Mouse (Mus musculus) forebrain, embryonic 13.5 days (tissue): ENCODE data around the gene Siglec1. TPM values are rescaled to one million over a fixed set of nuclear protein-coding genes. Genes with fewer than 3 reads are reported as not detected.

ENCODE experiments used
- ATAC-seq: fragments of 200-750 bp; cut with Nextera tagmentation; 2 replicates; pipeline ENCODE4 v1.8.0; 2017
- H3K27ac ChIP-seq: fragments of 300-500 bp; sonication (generic); 2 replicates; pipeline ENCODE4 v1.5.1; 2015; ENCODE audit warnings: inconsistent platforms, mild to moderate bottlenecking, moderate library complexity
- H3K27me3 ChIP-seq: fragments of 300-500 bp; sonication (generic); 2 replicates; pipeline ENCODE4 v1.6.1; 2015; ENCODE audit warnings: mild to moderate bottlenecking, inconsistent platforms
- H3K36me3 ChIP-seq: fragments of 300-500 bp; sonication (generic); 2 replicates; pipeline ENCODE4 v1.6.1; 2015; ENCODE audit warnings: mild to moderate bottlenecking, inconsistent platforms; ENCODE audit not compliant: poor library complexity, severe bottlenecking
- H3K4me1 ChIP-seq: fragments of 300-500 bp; sonication (generic); 2 replicates; pipeline ENCODE4 v1.6.1; 2015; ENCODE audit warnings: inconsistent platforms
- H3K4me2 ChIP-seq: fragments of 300-500 bp; sonication (generic); 2 replicates; pipeline ENCODE4 v1.6.1; 2015; ENCODE audit warnings: inconsistent platforms, mild to moderate bottlenecking, moderate library complexity
- H3K4me3 ChIP-seq: fragments of 300-500 bp; sonication (generic); 2 replicates; pipeline ENCODE4 v1.5.1; 2015; ENCODE audit warnings: mild to moderate bottlenecking, inconsistent platforms
- H3K9ac ChIP-seq: fragments of 300-500 bp; sonication (generic); 2 replicates; pipeline ENCODE4 v1.6.1; 2015; ENCODE audit warnings: mild to moderate bottlenecking, inconsistent platforms
- H3K9me3 ChIP-seq: fragments of 300-500 bp; sonication (generic); replicated peaks from 2 replicates; pipeline ENCODE4 v1.6.1; 2016; ENCODE audit warnings: inconsistent platforms
- WGBS: fragments of 180-500 bp; shearing (Covaris S2); methylation state at CpG from one replicate; pipeline ENCODE4 v1.1.7; 2015; 5-methylcytosine and 5-hydroxymethylcytosine counted together
- polyA plus RNA-seq: library from polyadenylated mRNA; unstranded; fragments of >200 nt; fragmentation: Nextera tagmentation; extraction: Ambion mirVana; gene quantifications from 2 replicates; pipeline ENCODE4 v1.2.1, GENCODE M21; 2015

The Siglec1 gene
- polyA plus RNA-seq = 0.08 TPM in 2 replicates

DNA sequence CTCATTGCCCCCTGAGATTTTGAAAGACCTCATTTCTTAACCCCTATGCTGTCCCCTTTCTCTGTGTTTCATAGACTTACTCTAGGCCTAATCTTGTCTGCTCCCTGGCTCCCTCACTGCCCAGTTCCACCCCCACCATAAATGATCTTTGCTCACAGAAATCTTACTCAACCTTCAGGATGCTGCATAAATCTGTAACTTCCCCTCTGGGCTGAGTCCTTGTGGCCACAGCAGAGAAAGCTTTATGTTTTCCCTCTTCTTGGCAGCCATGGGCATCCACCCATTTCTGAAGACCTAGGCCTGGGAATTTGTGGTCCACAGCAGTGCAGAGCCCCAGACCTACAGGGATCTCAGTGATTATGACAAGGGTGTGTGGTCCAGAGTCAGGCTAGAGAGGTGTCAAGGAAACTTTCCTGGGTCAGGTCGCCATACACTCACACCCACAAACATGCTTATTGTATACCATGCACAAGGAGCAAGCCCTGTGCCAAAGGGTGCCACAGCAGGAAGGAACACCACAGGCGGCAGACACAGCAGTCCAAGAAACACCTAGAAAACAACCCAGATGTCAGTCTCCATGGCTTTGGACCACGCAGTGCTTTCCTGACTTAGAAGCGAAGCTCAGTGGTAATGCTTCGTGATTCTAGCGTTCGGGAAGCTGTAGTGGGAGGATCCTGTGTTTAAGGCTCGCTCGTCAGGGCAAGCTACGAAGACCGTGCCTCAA is at the start of gene Siglec1:
Siglec1 (minus strand) TSS at position 99 of the 724 bp plus-strand sequence.
- Histone ChIP-seq H3K4me1 (no peaks in the 10 kb centered on the region), H3K27me3 (no peaks in the 10 kb centered on the region), H3K4me3 (no peak within 1 kb of the TSS), H3K36me3 (no peaks in the 10 kb centered on the region), H3K27ac (no peak within 1 kb of the TSS), H3K9me3 (no peaks in the 10 kb centered on the region), H3K4me2 (no peak within 1 kb of the TSS), H3K9ac (no peak within 1 kb of the TSS)
- no peak for ATAC-seq
- WGBS = 88% methylated on average over 11 of the region's 11 CpGs

DNA sequence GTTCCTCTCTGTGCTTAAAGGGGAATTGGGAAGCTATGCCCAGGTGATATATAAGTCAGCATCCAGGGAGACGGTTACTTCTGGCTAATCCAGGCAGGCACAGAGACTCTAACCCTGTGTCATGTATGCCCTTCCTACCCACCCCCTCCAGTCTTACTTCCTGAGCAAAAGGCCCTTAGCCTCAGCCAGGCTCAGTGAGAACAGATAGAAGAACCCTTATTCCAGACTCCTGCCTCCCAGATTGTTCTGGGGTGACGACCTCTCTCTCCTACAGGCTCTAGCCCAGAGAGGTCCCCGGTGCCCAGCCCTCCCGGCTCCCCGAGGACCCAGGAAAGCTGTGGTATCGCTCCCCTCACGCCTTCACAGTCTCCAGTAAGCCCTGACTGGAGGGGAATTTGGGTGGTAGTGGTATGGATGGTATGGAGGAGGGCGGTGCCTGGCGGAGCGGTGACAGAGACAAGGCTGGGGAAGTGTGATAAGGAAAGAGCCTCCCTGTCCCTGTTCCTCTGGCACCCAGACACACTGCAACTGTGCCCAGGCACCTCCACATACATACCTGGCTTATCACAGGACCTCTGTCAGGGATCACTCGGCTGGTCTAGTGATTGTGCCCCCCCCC is 49.1 kb upstream of the Siglec1 start:
- 88% methylated on average over 11 of the region's 11 CpGs for WGBS
- no peaks in the 10 kb centered on the region for H3K36me3 ChIP-seq
- H3K4me1 ChIP-seq = no peaks in the 10 kb centered on the region
- ATAC-seq = no peak
- no peaks in the 10 kb centered on the region for H3K9me3 ChIP-seq
- no peak overlapping the region for H3K4me2 ChIP-seq
- H3K27ac ChIP-seq = no peak overlapping the region
- no peaks in the 10 kb centered on the region for H3K27me3 ChIP-seq
- no peak overlapping the region for H3K9ac ChIP-seq
- no peak overlapping the region for H3K4me3 ChIP-seq

DNA sequence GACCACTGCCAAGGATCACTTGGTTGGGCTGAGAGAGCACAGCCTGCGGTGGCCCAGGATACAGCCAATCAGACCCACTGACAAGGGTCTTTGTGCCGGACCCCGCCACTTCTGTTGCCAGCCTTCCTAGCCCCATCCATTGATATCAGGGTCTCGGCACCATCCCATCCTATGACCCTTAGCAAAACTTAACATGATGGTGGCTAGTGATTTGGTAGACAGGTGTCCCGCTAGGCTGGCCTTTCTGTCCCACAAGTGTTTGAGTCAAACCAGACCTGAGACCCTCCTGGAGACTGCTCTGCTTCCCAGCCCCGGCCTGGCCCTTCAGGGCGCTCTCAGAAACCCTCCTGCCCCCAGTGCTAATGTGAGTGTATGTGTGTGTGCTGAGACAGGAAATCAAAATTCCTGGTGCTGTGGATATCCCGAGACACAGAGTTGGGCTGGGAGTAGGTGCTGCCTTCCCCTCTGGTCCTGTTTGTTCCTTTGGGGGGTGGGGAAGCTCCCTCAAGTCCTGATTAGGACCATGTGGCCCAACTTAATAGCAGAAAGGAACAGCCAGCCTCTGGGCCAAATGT is 48.3 kb upstream of the Siglec1 start:
- Histone ChIP-seq H3K27me3 (no peaks in the 10 kb centered on the region), H3K9me3 (no peaks in the 10 kb centered on the region), H3K9ac (no peak overlapping the region), H3K36me3 (no peaks in the 10 kb centered on the region), H3K27ac (no peak overlapping the region), H3K4me3 (no peak overlapping the region), H3K4me2 (no peak overlapping the region), H3K4me1 (no peaks in the 10 kb centered on the region)
- ATAC-seq = no peak
- WGBS = 83% methylated on average over 8 of the region's 8 CpGs

DNA sequence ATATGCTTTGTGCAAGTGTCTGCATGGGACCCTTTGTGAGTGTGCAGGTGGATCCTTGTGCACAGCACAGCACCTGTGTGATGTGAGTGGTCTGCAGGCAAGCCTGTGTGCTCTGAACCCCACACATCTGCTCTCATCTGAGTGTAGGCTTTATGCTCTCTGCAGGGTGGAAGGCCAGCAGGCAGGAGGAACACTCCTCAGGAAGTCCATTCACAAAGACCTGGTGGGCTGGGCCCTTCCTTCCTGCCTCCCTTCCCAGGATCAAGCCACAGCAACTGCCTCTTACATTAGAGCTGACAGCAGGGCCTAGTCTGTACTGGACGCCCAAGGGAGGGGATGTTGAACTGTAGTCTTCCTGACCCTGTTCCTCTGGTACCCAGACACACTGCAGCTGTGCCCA is 47.8 kb upstream of the Siglec1 start:
- no peak overlapping the region for H3K27ac ChIP-seq
- H3K9ac ChIP-seq = no peak overlapping the region
- no peaks in the 10 kb centered on the region for H3K9me3 ChIP-seq
- H3K36me3 ChIP-seq = no peaks in the 10 kb centered on the region
- WGBS = 70% methylated on average over 1 of the region's 1 CpGs
- ATAC-seq = no peak
- H3K4me2 ChIP-seq = no peak overlapping the region
- no peak overlapping the region for H3K4me3 ChIP-seq
- H3K4me1 ChIP-seq = no peaks in the 10 kb centered on the region
- H3K27me3 ChIP-seq = no peaks in the 10 kb centered on the region

DNA sequence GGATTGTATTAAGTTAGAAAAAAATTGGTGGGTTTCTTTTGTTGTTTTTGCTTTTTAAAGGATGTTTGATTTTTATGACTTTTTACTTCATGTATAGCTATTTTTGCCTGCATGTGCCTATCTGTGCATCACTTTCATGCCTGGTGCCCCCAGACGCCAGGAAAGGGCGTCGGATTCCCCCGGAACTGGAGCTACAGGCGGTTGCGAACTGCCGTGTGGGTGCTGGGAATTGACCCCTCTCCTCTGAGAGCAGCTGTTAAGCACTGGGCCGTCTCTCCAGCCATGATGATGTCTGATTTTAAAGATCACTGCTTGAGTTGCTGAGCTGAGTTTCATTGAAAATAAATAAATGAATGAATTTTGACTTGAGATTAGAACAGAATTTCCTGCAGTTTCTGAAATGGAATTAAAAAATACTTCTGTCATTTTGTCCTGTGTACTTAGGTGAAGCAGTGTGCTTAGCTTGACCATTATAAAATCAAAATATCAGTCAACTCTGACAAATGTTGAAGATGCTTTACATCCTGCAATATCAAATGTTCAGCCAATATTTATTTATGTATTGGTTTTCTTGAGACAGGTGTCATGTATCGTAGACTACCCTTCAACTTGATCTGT is 46.5 kb upstream of the Siglec1 start, which contains the start of gene Gm11037:
Gm11037 (plus strand) TSS at position 568 of the 618 bp plus-strand sequence.
- no peaks in the 10 kb centered on the region for H3K27me3 ChIP-seq
- no peaks in the 10 kb centered on the region for H3K4me1 ChIP-seq
- H3K4me3 ChIP-seq = no peak within 1 kb of the TSS
- no peaks in the 10 kb centered on the region for H3K36me3 ChIP-seq
- WGBS = 86% methylated on average over 9 of the region's 9 CpGs
- no peaks in the 10 kb centered on the region for H3K9me3 ChIP-seq
- H3K9ac ChIP-seq = no peak within 1 kb of the TSS
- H3K4me2 ChIP-seq = no peak within 1 kb of the TSS
- no peak within 1 kb of the TSS for H3K27ac ChIP-seq
- ATAC-seq = no peak

DNA sequence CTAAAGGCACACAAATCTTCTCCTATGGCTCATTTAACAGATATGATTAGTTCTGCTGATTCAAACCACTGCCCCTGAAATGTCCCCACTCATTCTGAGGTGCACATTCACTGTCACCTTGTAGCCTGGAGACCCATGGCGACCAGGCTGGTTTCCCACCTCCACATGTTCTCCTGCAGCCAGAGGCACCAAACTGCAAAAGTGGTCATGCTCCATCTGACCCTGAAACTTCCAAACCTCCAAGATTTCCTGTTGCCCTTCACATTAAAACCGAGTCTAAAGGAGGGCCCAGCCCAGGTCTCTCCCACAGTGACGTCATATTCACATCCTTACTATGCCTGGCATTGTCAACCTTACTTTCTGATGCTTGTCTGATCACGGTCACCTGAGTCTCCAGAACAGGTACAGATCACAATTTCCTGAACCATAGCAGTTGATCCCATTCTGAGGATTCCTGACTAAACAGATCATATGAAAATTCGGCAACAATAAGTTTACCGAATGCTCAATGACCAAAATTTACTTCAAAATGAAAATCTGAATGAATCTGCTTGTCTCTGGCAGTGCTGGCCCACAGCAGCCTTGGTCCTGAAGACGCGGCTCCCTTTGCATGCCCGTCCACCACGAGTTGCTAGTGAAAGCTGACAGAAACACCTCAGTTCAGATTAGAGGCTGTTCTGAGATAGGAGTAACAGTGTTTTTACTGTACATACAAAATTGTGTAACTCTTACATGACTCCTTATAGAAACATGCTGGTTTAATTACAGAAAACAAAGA is 45.7 kb upstream of the Siglec1 start:
- Histone ChIP-seq H3K4me3 (no peak overlapping the region), H3K36me3 (no peaks in the 10 kb centered on the region), H3K27ac (no peak overlapping the region), H3K4me1 (peaks cover 3% of the 10 kb centered on the region), H3K27me3 (no peaks in the 10 kb centered on the region), H3K9ac (no peak overlapping the region), H3K9me3 (no peaks in the 10 kb centered on the region), H3K4me2 (no peak overlapping the region)
- no peak for ATAC-seq
- 85% methylated on average over 10 of the region's 10 CpGs for WGBS

DNA sequence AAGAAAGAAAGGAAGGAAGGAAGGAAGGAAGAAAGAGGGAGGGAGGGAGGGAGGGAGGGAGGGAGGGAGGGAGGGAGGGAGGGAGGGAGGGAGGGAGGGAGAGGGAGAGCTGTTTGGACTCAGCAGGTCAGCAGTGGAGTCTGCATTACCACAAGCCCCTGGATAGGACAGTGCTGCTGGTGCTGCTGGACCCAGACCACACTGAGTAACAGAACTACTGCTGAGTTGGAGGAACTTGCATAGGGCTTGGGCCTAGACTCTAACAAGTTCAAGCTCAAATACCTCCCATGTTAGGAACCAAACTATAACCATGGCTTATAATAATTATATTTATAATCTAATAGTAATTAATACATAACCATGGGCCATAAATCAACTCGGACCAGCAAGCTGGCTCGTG is 44.3 kb upstream of the Siglec1 start:
- Histone ChIP-seq H3K27ac (no peak overlapping the region), H3K27me3 (no peaks in the 10 kb centered on the region; the same call in 1 of the 2 replicates), H3K9me3 (no peaks in the 10 kb centered on the region), H3K9ac (no peak overlapping the region), H3K4me2 (no peak overlapping the region), H3K4me3 (no peak overlapping the region), H3K4me1 (peaks cover 12% of the 10 kb centered on the region), H3K36me3 (no peaks in the 10 kb centered on the region)
- ATAC-seq = no peak
- WGBS = 94% methylated on average over 2 of the region's 2 CpGs

DNA sequence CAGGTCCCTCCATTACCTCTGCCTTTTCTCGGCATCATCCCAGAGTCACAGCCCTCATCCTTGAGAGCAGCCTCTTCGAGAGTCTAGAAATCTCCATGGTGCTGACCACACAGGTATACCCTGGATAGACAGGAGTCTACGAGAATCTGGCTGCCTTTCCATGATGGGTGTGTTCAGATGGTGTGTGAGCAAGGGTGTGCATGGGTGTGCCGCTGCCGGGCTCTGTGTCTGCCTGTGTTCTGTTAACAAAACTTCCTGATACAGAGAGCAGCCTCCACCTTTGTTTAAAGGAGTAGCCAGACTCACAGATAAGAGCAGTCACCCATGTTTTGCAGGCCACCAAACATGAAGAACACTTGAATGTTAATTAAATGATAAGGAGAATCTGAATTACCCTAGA is 43.3 kb upstream of the Siglec1 start:
- ATAC-seq = no peak
- Histone ChIP-seq H3K36me3 (no peaks in the 10 kb centered on the region), H3K9ac (no peak overlapping the region), H3K4me1 (peaks cover 12% of the 10 kb centered on the region), H3K4me2 (no peak overlapping the region), H3K4me3 (no peak overlapping the region), H3K27ac (no peak overlapping the region), H3K27me3 (no peaks in the 10 kb centered on the region; the same call in 1 of the 2 replicates), H3K9me3 (no peaks in the 10 kb centered on the region)
- WGBS = 85% methylated on average over 5 of the region's 5 CpGs

DNA sequence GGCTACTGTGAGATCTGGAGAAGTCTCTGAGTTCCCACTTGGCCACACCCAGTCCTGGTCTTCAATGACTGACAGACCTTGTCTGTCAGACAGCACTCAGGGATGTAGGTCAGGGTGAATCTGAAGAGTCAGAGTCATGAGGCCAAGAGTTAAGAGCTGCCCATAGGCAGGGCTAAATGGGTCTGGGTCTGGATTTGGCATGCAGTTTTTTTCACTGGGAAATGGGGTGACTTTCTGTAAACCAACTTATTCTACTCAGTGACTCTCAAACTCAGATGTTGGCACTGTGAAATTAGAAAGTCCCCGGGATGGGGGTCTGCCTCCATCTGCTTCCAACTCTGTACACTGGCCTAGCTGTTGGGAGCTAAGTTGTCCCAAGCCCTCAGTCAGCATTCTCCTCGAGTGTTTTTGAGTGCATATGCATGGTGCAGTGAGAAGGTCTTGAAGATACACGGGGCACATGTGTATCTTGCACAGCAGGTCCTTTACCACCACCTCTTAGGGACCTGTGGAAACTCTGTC is 42.1 kb upstream of the Siglec1 start:
- Histone ChIP-seq H3K36me3 (no peaks in the 10 kb centered on the region), H3K4me3 (no peak overlapping the region), H3K9me3 (no peaks in the 10 kb centered on the region), H3K27ac (no peak overlapping the region), H3K4me1 (peaks cover 12% of the 10 kb centered on the region), H3K9ac (no peak overlapping the region), H3K4me2 (no peak overlapping the region), H3K27me3 (no peaks in the 10 kb centered on the region; the same call in 1 of the 2 replicates)
- 87% methylated on average over 3 of the region's 3 CpGs for WGBS
- ATAC-seq = no peak

DNA sequence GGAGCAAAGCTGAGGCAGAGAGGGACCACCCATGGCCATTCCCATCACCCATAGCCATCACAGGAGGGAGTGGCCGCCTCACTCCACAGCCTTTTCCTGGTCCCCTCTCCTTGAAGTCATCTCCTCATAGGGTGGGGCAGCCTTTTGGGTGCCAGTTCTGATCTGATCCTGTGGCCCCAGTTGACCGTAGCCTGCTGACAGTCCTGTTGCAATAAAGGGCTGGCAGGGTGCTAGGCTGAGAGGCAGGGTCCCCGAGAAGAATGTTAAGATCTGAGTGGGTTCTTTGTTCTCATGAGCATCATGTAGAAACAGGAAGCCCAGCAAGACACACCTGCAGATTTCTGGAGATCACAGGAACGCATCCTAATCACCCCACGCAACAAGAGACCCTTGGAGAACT is 41.6 kb upstream of the Siglec1 start:
- no peaks in the 10 kb centered on the region; the same call in 1 of the 2 replicates for H3K27me3 ChIP-seq
- no peak overlapping the region for H3K27ac ChIP-seq
- H3K4me3 ChIP-seq = no peak overlapping the region
- peaks cover 12% of the 10 kb centered on the region for H3K4me1 ChIP-seq
- no peak overlapping the region for H3K9ac ChIP-seq
- no peak for ATAC-seq
- WGBS = 92% methylated on average over 5 of the region's 5 CpGs
- H3K36me3 ChIP-seq = no peaks in the 10 kb centered on the region
- peak overlapping the region; percentile 86 for H3K4me2 ChIP-seq
- no peaks in the 10 kb centered on the region for H3K9me3 ChIP-seq

DNA sequence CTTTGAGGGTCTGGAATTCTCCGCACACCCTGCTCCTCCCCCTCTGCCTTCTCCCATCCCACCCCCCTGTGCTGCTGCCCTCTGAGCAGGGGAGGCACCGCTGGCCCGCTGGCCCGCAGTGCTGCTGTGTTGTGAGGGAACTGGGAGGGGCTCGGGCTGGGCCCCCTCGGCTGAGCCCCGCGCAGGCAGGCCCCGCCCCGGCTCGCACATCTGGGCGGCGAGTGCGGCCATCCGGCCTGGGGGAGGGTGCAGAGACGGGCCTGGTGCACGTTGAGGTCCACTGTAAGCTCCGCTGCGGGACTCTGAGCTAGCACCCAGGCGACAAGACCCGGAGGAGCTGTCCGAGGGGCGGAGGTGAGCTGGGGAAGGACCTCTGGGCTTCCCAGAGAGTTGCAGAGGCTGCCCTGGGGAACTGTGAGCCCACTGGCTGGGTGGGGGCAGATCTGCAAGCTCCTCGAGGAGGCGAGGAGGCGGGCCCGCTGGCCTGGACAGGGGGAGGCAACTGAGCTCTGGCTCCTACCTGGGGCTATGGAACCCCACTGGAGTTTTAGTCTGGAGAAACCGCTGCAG is 40.7 kb upstream of the Siglec1 start, which contains the start of gene Hspa12b:
Hspa12b (plus strand) TSS at position 120 of the 570 bp plus-strand sequence.
- peaks cover 12% of the 10 kb centered on the region for H3K4me1 ChIP-seq
- H3K27me3 ChIP-seq = no peaks in the 10 kb centered on the region; the same call in 1 of the 2 replicates
- WGBS = 2% methylated on average over 28 of the region's 28 CpGs
- H3K9me3 ChIP-seq = no peaks in the 10 kb centered on the region
- H3K9ac ChIP-seq = peak within 1 kb of the TSS; percentile 61
- no peak within 1 kb of the TSS for H3K27ac ChIP-seq
- peak within 1 kb of the TSS; percentile 86 for H3K4me2 ChIP-seq
- H3K36me3 ChIP-seq = no peaks in the 10 kb centered on the region
- ATAC-seq = peak; percentile 82
- H3K4me3 ChIP-seq = peak within 1 kb of the TSS; percentile 38
